Mouse (Mus musculus) lung, embryonic 15.5 days (tissue): ENCODE measurements at regions not wholly inside any gene's neighbourhood (a gene's known extent, or its start where the extent isn't known, plus 50 kb on each side); places are given as distances from the start of the nearest gene placed in this dataset.

Experiments used
- ATAC-seq: fragments of 200-750 bp; cut with Nextera tagmentation; 2 replicates; pipeline ENCODE4 v1.8.0; 2017; ENCODE audit warnings: moderate number of reproducible peaks, borderline replicate concordance; ENCODE audit not compliant: low FRiP score, low TSS enrichment; ENCODE audit errors: extremely low read depth
- H3K27ac ChIP-seq: fragments of 300-500 bp; sonication (generic); 2 replicates; pipeline ENCODE4 v1.5.1; 2015; ENCODE audit warnings: moderate library complexity, mild to moderate bottlenecking, inconsistent platforms
- H3K27me3 ChIP-seq: fragments of 300-500 bp; sonication (generic); 2 replicates; pipeline ENCODE4 v1.6.1; 2015; ENCODE audit warnings: inconsistent platforms
- H3K36me3 ChIP-seq: fragments of 300-500 bp; sonication (generic); 2 replicates; pipeline ENCODE4 v1.6.1; 2015; ENCODE audit warnings: inconsistent platforms
- H3K4me1 ChIP-seq: fragments of 300-500 bp; sonication (generic); 2 replicates; pipeline ENCODE4 v1.6.1; 2015; ENCODE audit warnings: inconsistent platforms
- H3K4me2 ChIP-seq: fragments of 300-500 bp; sonication (generic); 2 replicates; pipeline ENCODE4 v1.6.1; 2015; ENCODE audit warnings: inconsistent platforms, mild to moderate bottlenecking, moderate library complexity
- H3K4me3 ChIP-seq: fragments of 300-500 bp; sonication (generic); 2 replicates; pipeline ENCODE4 v1.5.1; 2015; ENCODE audit warnings: mild to moderate bottlenecking, inconsistent platforms
- H3K9ac ChIP-seq: fragments of 300-500 bp; sonication (generic); 2 replicates; pipeline ENCODE4 v1.6.1; 2015; ENCODE audit warnings: inconsistent platforms
- H3K9me3 ChIP-seq: fragments of 300-500 bp; sonication (generic); 2 replicates; pipeline ENCODE4 v1.6.1; 2016; ENCODE audit warnings: inconsistent platforms
- WGBS: fragments of 180-500 bp; shearing (Covaris S2); methylation state at CpG from one replicate; pipeline ENCODE4 v1.1.7; 2015; 5-methylcytosine and 5-hydroxymethylcytosine counted together

- no peak overlapping the region for H3K9ac ChIP-seq
- H3K4me1 ChIP-seq: no peaks in the 10 kb centered on the region
- H3K4me3 ChIP-seq: no peak overlapping the region
- ATAC-seq: no peak
- no peak overlapping the region for H3K27ac ChIP-seq
- H3K9me3 ChIP-seq: no peaks in the 10 kb centered on the region
- H3K36me3 ChIP-seq: no peaks in the 10 kb centered on the region
- WGBS: 85% methylated on average over 6 of the region's 6 CpGs
- no peaks in the 10 kb centered on the region for H3K27me3 ChIP-seq
- no peak overlapping the region for H3K4me2 ChIP-seq
Observed at GRCm38 (mm10) chr14:18389390-18389789, 57.7 kb upstream of the Ube2e1 start.

- no peak overlapping the region for H3K4me3 ChIP-seq
- H3K4me2 ChIP-seq: no peak overlapping the region
- no peaks in the 10 kb centered on the region for H3K9me3 ChIP-seq
- no peaks in the 10 kb centered on the region for H3K4me1 ChIP-seq
- no peak overlapping the region for H3K27ac ChIP-seq
- WGBS: 61% methylated on average over 6 of the region's 6 CpGs
- H3K36me3 ChIP-seq: no peaks in the 10 kb centered on the region
- H3K9ac ChIP-seq: no peak overlapping the region
- ATAC-seq: no peak
- no peaks in the 10 kb centered on the region for H3K27me3 ChIP-seq
Observed at GRCm38 (mm10) chr14:18385953-18386668, 54.5 kb upstream of the Ube2e1 start.
